Mouse (Mus musculus) brain, embryonic 14.5 days (tissue): ENCODE results near the gene Metrn. TPM values are rescaled to one million over a fixed set of nuclear protein-coding genes. Genes with fewer than 3 reads are reported as not detected.

Experiments
- DNase-seq: peaks from one replicate; pipeline ENCODE4 v3.0.0-alpha.2; 2011; ENCODE audit warnings: low read depth
- CTCF ChIP-seq: fragments of 200-500 bp; IDR thresholded peaks from 2 replicates; pipeline ENCODE4 v1.5.1; 2012; ENCODE audit warnings: inconsistent platforms, mild to moderate bottlenecking, moderate library complexity, borderline replicate concordance; ENCODE audit not compliant: insufficient read depth, insufficient read length; ENCODE audit errors: extremely low read depth
- POLR2A ChIP-seq: fragments of 200-500 bp; IDR thresholded peaks from 2 replicates; pipeline ENCODE4 v1.6.1; 2012; ENCODE audit warnings: mild to moderate bottlenecking, inconsistent platforms, borderline replicate concordance; ENCODE audit not compliant: poor library complexity, insufficient read depth, insufficient read length, severe bottlenecking; ENCODE audit errors: extremely low read depth
- polyA plus RNA-seq: library from polyadenylated mRNA; depleted of rRNA; stranded (reverse); fragments of >200 nt; gene quantifications from 2 replicates; pipeline ENCODE4 v1.2.3, GENCODE M21; 2012

Gene Metrn
- polyA plus RNA-seq, 1 experiment = 107 TPM

GRCm38 (mm10) chr17:25836397-25837075 is 39.6 kb upstream of the Metrn start:
- TF ChIP-seq POLR2A (no peak; the same call in 1 of the 2 replicates), CTCF (no peak)
- DNase-seq = no peak

- DNase-seq = no peak
- TF ChIP-seq CTCF (no peak), POLR2A (no peak)
Measured at GRCm38 (mm10) chr17:25835816-25836215, 38.9 kb upstream of the Metrn start.

GRCm38 (mm10) chr17:25835301-25835700 is 38.4 kb upstream of the Metrn start:
- no peak for TF ChIP-seq CTCF
- no peak for DNase-seq

GRCm38 (mm10) chr17:25834595-25835222 is 37.8 kb upstream of the Metrn start:
- TF ChIP-seq POLR2A (no peak), CTCF (no peak)
- DNase-seq = no peak

- DNase-seq = no peak
- TF ChIP-seq POLR2A (no peak), CTCF (no peak)
Measured at GRCm38 (mm10) chr17:25833961-25834594, 37.1 kb upstream of the Metrn start.

- TF ChIP-seq CTCF = no peak
- TF ChIP-seq POLR2A = no peak
- peak; percentile 93 for DNase-seq
Measured at GRCm38 (mm10) chr17:25833291-25833663, 36.3 kb upstream of the Metrn start, which contains the start of gene Stub1. Stub1 (minus strand) TSS chr17:25833404.

GRCm38 (mm10) chr17:25832436-25833290 is 35.7 kb upstream of the Metrn start:
- peak; percentile 82 for TF ChIP-seq POLR2A
- no peak for TF ChIP-seq CTCF
- DNase-seq = peak; percentile 99

- TF ChIP-seq CTCF (no peak), POLR2A (no peak)
- DNase-seq = no peak
Measured at GRCm38 (mm10) chr17:25831451-25832281, 34.7 kb upstream of the Metrn start.

- TF ChIP-seq POLR2A (no peak), CTCF (no peak)
- DNase-seq = no peak
Measured at GRCm38 (mm10) chr17:25830806-25831431, 34.0 kb upstream of the Metrn start.

- DNase-seq = no peak
- TF ChIP-seq POLR2A (no peak), CTCF (no peak)
Measured at GRCm38 (mm10) chr17:25830200-25830753, 33.3 kb upstream of the Metrn start.

GRCm38 (mm10) chr17:25829558-25830017 is 32.7 kb upstream of the Metrn start:
- no peak for TF ChIP-seq CTCF
- no peak for TF ChIP-seq POLR2A
- no peak for DNase-seq
